Mouse (Mus musculus) left cerebral cortex, adult 18-20 months (tissue): ENCODE data around the gene Pnn. TPM values are rescaled to one million over a fixed set of nuclear protein-coding genes. Genes with fewer than 3 reads are reported as not detected.
A peak's percentile ranks its signal among the peaks of the same experiment; 100 is the strongest.

ENCODE experiments used
- DNase-seq, 2 experiments: peaks; one replicate each; pipeline ENCODE4 v3.0.0; 2021 to 2022; ENCODE audit warnings: low spot score in 2 of 2, mixed read lengths in 1 of 2
- total RNA-seq, 2 experiments: library from RNA; stranded (reverse); gene quantifications; 2 replicates each; pipeline ENCODE4 v1.2.3; 2021

Pnn gene
- total RNA-seq, 2 experiments from 2014 or later: 54.6 to 64.6 TPM

- peak; percentile 23 to 47 for DNase-seq
These were observed 5.6 kb downstream of the Pnn start for GRCm38 (mm10) chr12:59072286-59072685.

- peak; percentile 13 for DNase-seq
These were observed 7.4 kb downstream of the Pnn start for GRCm38 (mm10) chr12:59074052-59074451.

- DNase-seq: no peak
These were observed 10.3 kb downstream of the Pnn start for GRCm38 (mm10) chr12:59076996-59077395.

GRCm38 (mm10) chr12:59077883-59078282 is 11.2 kb downstream of the Pnn start:
- DNase-seq: no peak

- DNase-seq: no peak
These were observed 13.8 kb downstream of the Pnn start for GRCm38 (mm10) chr12:59080461-59080860.

- no peak for DNase-seq
These were observed 17.8 kb downstream of the Pnn start for GRCm38 (mm10) chr12:59084446-59084845.

- DNase-seq: no peak
These were observed 19.5 kb downstream of the Pnn start for GRCm38 (mm10) chr12:59086171-59086570.

GRCm38 (mm10) chr12:59093543-59093942 is 26.9 kb downstream of the Pnn start:
- no peak for DNase-seq

- no peak for DNase-seq
These were observed 28.7 kb downstream of the Pnn start, which contains the start of gene Mia2 for GRCm38 (mm10) chr12:59095104-59096025. Mia2 (plus strand) TSS chr12:59095799.

GRCm38 (mm10) chr12:59104771-59105170 is 38.1 kb downstream of the Pnn start:
- no peak for DNase-seq

- no peak for DNase-seq
These were observed 39.2 kb downstream of the Pnn start for GRCm38 (mm10) chr12:59105914-59106313.

GRCm38 (mm10) chr12:59106491-59106890 is 39.8 kb downstream of the Pnn start:
- DNase-seq: no peak

- no peak for DNase-seq
These were observed 41.2 kb downstream of the Pnn start for GRCm38 (mm10) chr12:59107926-59108325.

GRCm38 (mm10) chr12:59117184-59117583 is 50.5 kb downstream of the Pnn start:
- DNase-seq: peak in 1 of 2 experiments; percentile 10

Other genes starting within 250 kb of the Pnn start
- gene Sec23a, start 54.9 kb upstream of the Pnn start, total RNA-seq: 100 to 1,000 TPM; 102 to 108 TPM
- 1 to 10 TPM; 6.6 to 7.6 TPM for gene Gemin2, start 53.5 kb upstream of the Pnn start, total RNA-seq
- 100 to 1,000 TPM; 121 to 135 TPM for gene Trappc6b, start 5.4 kb upstream of the Pnn start, total RNA-seq
- gene Mia2, start 28.9 kb downstream of the Pnn start, total RNA-seq: 10 to 100 TPM; 38.5 to 44.4 TPM
- 10 to 100 TPM; 74.9 to 91.7 TPM for gene Fbxo33, start 152.8 kb downstream of the Pnn start, total RNA-seq